Mouse (Mus musculus) lung, postnatal 0 days (tissue): Measurements from ENCODE around the gene Akt1. TPM values are rescaled to one million over a fixed set of nuclear protein-coding genes. Genes with fewer than 3 reads are reported as not detected.

ENCODE experiments used
- ATAC-seq: fragments of 200-750 bp; cut with Nextera tagmentation; 2 replicates; pipeline ENCODE4 v1.8.0; 2017; ENCODE audit warnings: moderate library complexity
- DNase-seq: peaks from one replicate; pipeline ENCODE4 v3.0.0-alpha.2; 2016; ENCODE audit warnings: low spot score
- H3K27ac ChIP-seq: fragments of 300-500 bp; sonication (generic); 2 replicates; pipeline ENCODE4 v1.5.1; 2014; ENCODE audit warnings: antibody characterized with exemption, mild to moderate bottlenecking, low read length, mixed read lengths
- H3K27me3 ChIP-seq: fragments of 300-500 bp; sonication (generic); replicated peaks from 2 replicates; pipeline ENCODE4 v1.6.1; 2014; ENCODE audit warnings: low read length, mixed read lengths; ENCODE audit not compliant: insufficient read depth
- H3K36me3 ChIP-seq: fragments of 300-500 bp; sonication (generic); 2 replicates; pipeline ENCODE4 v1.6.1; 2014; ENCODE audit warnings: low read length, mixed read lengths; ENCODE audit not compliant: insufficient read depth
- H3K4me1 ChIP-seq: fragments of 300-500 bp; sonication (generic); 2 replicates; pipeline ENCODE4 v1.6.1; 2014; ENCODE audit warnings: antibody characterized with exemption, low read depth, low read length, mixed read lengths; ENCODE audit not compliant: insufficient read depth
- H3K4me2 ChIP-seq: fragments of 300-500 bp; sonication (generic); replicated peaks from 2 replicates; pipeline ENCODE4 v1.6.1; 2014; ENCODE audit warnings: low read depth, mild to moderate bottlenecking, low read length, moderate library complexity, mixed read lengths
- H3K4me3 ChIP-seq: fragments of 300-500 bp; sonication (generic); 2 replicates; pipeline ENCODE4 v1.5.1; 2014; ENCODE audit warnings: low read depth, low read length
- H3K9ac ChIP-seq: fragments of 300-500 bp; sonication (generic); replicated peaks from 2 replicates; pipeline ENCODE4 v1.6.1; 2014; ENCODE audit warnings: low read depth, mild to moderate bottlenecking
- H3K9me3 ChIP-seq: fragments of 300-500 bp; sonication (generic); 2 replicates; pipeline ENCODE4 v1.6.1; 2016; ENCODE audit warnings: low read length, mixed read lengths
- CTCF ChIP-seq: IDR thresholded peaks from 2 replicates; pipeline ENCODE4 v1.5.1; 2016; ENCODE audit warnings: antibody characterized with exemption, mild to moderate bottlenecking
- EP300 ChIP-seq: IDR thresholded peaks from 2 replicates; pipeline ENCODE4 v1.6.1; 2016; ENCODE audit warnings: antibody characterized with exemption, mild to moderate bottlenecking, control low read depth
- WGBS: fragments of 180-500 bp; shearing (Covaris S2); extraction: QIAGEN DNeasy Blood & Tissue Kit; methylation state at CpG from one replicate; pipeline ENCODE4 v1.1.7; 2014; 5-methylcytosine and 5-hydroxymethylcytosine counted together
- polyA plus RNA-seq: library from polyadenylated mRNA; unstranded; fragments of >200 nt; fragmentation: Nextera tagmentation; extraction: Ambion mirVana; gene quantifications from 2 replicates; pipeline ENCODE4 v1.2.1, GENCODE M21; 2015

Akt1 gene
- polyA plus RNA-seq, 1 experiment from 2014 or later: 78.8 TPM

DNA sequence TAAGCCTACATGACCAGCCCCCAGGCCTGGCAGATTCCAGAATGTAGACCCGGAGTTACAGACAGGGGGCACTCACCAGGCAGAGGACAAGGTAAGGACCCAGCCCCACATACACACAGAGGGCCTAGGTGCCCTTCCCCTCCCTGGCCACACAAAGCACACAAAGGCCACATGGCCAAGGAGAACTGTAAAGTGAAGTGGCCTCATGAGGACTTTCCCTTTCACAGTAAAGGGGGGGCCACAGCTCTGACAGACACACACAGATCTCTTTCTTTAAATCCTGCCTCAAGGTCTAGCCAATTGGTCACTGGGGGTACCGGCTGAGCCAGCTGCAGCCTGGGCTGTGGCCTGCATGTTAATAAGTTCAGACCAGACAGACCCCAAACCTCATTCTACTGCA is 10.6 kb downstream of the Akt1 start:
- Histone ChIP-seq H3K27me3 (no peaks in the 10 kb centered on the region), H3K4me2 (no peak overlapping the region), H3K4me3 (no peak overlapping the region), H3K27ac (no peak overlapping the region), H3K36me3 (peaks cover 14% of the 10 kb centered on the region), H3K9ac (no peak overlapping the region), H3K9me3 (no peaks in the 10 kb centered on the region), H3K4me1 (peaks cover 58% of the 10 kb centered on the region)
- peak; percentile 53 for DNase-seq
- ATAC-seq: no peak
- TF ChIP-seq CTCF (peak; percentile 25; the same call in 1 of the 2 replicates), EP300 (no peak)
- 33% methylated on average over 2 of the region's 2 CpGs for WGBS

DNA sequence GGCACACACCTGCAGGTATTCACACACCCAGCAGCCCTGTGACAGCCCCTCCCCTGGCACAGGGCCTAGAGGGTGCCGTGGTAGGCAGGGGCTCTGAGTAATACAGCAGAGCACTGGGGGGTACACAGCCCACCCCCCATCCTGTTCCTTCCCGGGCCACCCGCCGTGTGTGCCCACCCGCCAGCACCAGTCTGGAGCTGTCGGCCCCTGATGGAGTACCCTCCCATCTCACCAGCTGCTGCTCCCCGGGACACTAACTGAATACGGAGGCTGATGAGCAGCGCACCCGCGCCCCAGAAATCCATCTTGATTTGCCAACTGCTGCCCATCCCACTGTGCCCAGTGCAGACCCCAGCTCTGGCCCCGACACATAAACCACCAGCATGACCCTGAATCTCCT is 11.0 kb downstream of the Akt1 start:
- ATAC-seq (no peak), DNase-seq (no peak)
- Histone ChIP-seq H3K27ac (no peak overlapping the region), H3K4me1 (peaks cover 57% of the 10 kb centered on the region), H3K9ac (no peak overlapping the region), H3K4me3 (no peak overlapping the region), H3K27me3 (no peaks in the 10 kb centered on the region), H3K4me2 (no peak overlapping the region), H3K36me3 (peaks cover 18% of the 10 kb centered on the region), H3K9me3 (no peaks in the 10 kb centered on the region)
- WGBS: 87% methylated on average over 12 of the region's 12 CpGs
- TF ChIP-seq EP300: no peak
- TF ChIP-seq CTCF: no peak

DNA sequence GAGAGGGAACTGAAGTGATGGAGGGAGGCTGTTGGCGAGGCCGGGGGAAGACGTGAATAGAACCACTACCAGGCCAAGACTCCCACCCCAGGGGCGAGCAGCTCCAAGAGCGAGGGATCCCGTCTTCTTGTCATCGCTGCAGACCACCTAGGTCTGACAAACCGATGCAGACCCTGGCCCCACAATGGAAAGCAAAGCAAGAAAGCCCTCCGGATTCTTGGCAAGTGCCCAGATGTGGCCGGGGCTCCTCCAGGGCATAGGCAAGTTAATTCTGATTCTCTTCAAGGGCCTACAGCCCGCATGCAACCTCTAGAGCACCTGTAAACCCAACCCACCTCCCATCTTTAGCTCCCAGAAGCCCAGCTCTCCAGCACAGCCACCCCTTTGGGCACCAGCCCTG is 11.4 kb downstream of the Akt1 start:
- Histone ChIP-seq H3K9ac (no peak overlapping the region), H3K27ac (no peak overlapping the region), H3K27me3 (no peaks in the 10 kb centered on the region), H3K4me1 (peaks cover 53% of the 10 kb centered on the region), H3K9me3 (no peaks in the 10 kb centered on the region), H3K4me2 (no peak overlapping the region), H3K36me3 (peaks cover 19% of the 10 kb centered on the region), H3K4me3 (no peak overlapping the region)
- no peak for TF ChIP-seq EP300
- TF ChIP-seq CTCF: no peak
- 68% methylated on average over 11 of the region's 11 CpGs for WGBS
- no peak for ATAC-seq
- no peak for DNase-seq

DNA sequence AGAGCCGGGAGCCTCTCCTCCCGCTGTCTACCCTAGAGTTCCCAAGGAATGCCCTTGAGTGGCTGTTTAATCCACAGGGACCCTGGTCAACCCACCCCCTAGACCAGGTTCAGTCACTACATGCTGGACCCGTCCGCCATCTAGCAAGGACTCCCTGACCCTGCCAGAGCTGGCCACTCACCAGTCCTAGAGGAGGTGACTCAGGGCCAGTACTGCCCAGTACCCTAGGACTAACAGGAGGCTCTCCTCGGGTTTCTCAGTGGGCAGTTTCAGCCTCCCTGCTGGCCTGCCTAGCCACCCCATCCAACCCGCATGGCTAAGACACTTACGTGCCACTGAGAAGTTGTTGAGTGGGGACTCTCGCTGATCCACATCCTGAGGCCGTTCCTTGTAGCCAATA is 12.8 kb downstream of the Akt1 start:
- H3K36me3 ChIP-seq: peaks cover 33% of the 10 kb centered on the region
- no peak overlapping the region for H3K4me3 ChIP-seq
- no peak overlapping the region for H3K4me2 ChIP-seq
- H3K27ac ChIP-seq: 0 out of 2 replicates have a peak overlapping the region, but pooled peaks have one; percentile 69
- H3K4me1 ChIP-seq: peaks cover 42% of the 10 kb centered on the region; the same call in 1 of the 2 replicates
- H3K9me3 ChIP-seq: no peaks in the 10 kb centered on the region
- no peaks in the 10 kb centered on the region for H3K27me3 ChIP-seq
- ATAC-seq (no peak), DNase-seq (no peak)
- H3K9ac ChIP-seq: no peak overlapping the region
- WGBS: 45% methylated on average over 9 of the region's 9 CpGs
- TF ChIP-seq EP300 (no peak), CTCF (no peak)

DNA sequence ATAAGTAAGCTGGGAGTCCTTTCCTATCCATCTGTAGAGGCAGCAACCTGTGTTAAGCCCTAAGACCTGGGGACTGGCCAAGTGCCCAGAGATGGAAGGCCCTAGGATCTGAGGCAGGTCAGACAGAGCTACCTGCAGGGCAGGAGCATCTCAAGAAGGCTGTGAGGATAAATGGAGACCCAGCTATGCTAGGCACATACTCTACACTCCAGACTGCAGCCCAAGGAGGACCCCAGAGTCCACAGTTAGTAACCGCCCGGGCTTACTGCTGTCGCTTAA is 13.4 kb downstream of the Akt1 start:
- TF ChIP-seq CTCF: no peak
- no peak for TF ChIP-seq EP300
- no peaks in the 10 kb centered on the region for H3K27me3 ChIP-seq
- H3K36me3 ChIP-seq: peaks cover 36% of the 10 kb centered on the region; the same call in 1 of the 2 replicates
- no peak overlapping the region for H3K9ac ChIP-seq
- no peak for DNase-seq
- H3K4me3 ChIP-seq: no peak overlapping the region
- 30% methylated on average over 3 of the region's 3 CpGs for WGBS
- H3K4me2 ChIP-seq: no peak overlapping the region
- ATAC-seq: no peak
- peaks cover 41% of the 10 kb centered on the region; the same call in 1 of the 2 replicates for H3K4me1 ChIP-seq
- peak overlapping the region; percentile 69; the same call in 1 of the 2 replicates for H3K27ac ChIP-seq
- H3K9me3 ChIP-seq: no peaks in the 10 kb centered on the region

DNA sequence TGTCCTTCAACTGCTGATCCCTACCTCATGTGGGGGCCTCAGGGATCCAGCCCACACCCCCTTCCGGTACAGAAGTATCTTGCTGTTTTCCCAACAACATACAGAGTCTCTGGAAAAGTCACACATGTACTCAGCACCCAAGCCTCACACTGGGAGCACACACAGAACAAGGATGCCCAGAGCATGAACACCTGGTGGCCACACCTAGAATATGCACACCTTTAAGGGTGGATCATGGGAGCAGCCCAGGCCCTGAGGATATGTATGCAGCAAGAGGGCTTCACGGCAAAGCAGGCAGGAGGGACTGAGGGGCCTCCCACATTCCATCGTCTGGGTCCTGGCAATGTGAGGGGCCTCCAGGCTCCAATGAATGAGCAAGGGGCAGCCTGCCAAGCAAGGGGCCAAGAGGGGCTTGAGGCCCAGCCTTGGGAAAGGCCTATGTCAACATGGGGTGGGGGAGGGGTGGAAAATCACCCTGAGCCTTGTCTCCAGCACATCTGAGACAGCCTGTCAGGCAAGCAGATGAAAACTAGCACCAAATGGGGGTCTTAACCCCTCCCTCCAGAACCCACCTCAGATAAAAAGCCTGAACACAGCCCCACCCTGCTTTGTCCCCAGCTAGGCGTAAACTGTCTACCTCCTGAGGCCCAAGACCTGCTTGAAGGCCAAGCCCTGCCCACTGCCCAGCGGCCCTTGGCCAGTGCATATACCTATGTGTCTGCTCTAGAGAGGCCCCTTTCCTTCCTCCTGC is 13.9 kb downstream of the Akt1 start:
- Histone ChIP-seq H3K9me3 (no peaks in the 10 kb centered on the region), H3K36me3 (peaks cover 41% of the 10 kb centered on the region), H3K4me1 (peaks cover 36% of the 10 kb centered on the region; the same call in 1 of the 2 replicates), H3K4me3 (no peak overlapping the region), H3K27ac (peak overlapping the region; percentile 69; the same call in 1 of the 2 replicates), H3K9ac (no peak overlapping the region), H3K4me2 (0 out of 2 replicates have a peak overlapping the region, but pooled peaks have one; percentile 9), H3K27me3 (no peaks in the 10 kb centered on the region)
- peak; percentile 72 for ATAC-seq
- TF ChIP-seq EP300: no peak
- TF ChIP-seq CTCF: peak; percentile 34
- peak; percentile 90 for DNase-seq
- 15% methylated on average over 5 of the region's 5 CpGs for WGBS
